Mouse (Mus musculus): ENCODE measurements at regions not wholly inside any gene's neighbourhood (a gene's known extent, or its start where the extent isn't known, plus 50 kb on each side); places are given as distances from the start of the nearest gene placed in this dataset.

GRCm38 (mm10) chr13:31374006-31374405, 181.9 kb upstream of the Foxq1 start:
- no peak overlapping the region for H3K4me3 ChIP-seq (ENCODE audit: low read depth, low read length)
- no peaks in the 10 kb centered on the region for H3K36me3 ChIP-seq (ENCODE audit: control insufficient read depth, insufficient read depth, low read length)
- no peak overlapping the region for H3K9ac ChIP-seq (ENCODE audit: low read length)
- DNase-seq (ENCODE audit: low spot score): peak; percentile 41
- H3K27ac ChIP-seq (ENCODE audit: low read depth, low read length): no peak overlapping the region
- 60% methylated on average over 5 of the region's 5 CpGs for WGBS
- no peaks in the 10 kb centered on the region for H3K27me3 ChIP-seq (replicated peaks; ENCODE audit: control insufficient read depth, insufficient read depth, low read length)
- no peaks in the 10 kb centered on the region for H3K4me1 ChIP-seq (ENCODE audit: control insufficient read depth, insufficient read depth, low read length)
- H3K9me3 ChIP-seq (replicated peaks; ENCODE audit: control insufficient read depth, low read length): no peaks in the 10 kb centered on the region
- no peak overlapping the region for H3K4me2 ChIP-seq (ENCODE audit: low read length)
- ATAC-seq: peak; percentile 78

DNA sequence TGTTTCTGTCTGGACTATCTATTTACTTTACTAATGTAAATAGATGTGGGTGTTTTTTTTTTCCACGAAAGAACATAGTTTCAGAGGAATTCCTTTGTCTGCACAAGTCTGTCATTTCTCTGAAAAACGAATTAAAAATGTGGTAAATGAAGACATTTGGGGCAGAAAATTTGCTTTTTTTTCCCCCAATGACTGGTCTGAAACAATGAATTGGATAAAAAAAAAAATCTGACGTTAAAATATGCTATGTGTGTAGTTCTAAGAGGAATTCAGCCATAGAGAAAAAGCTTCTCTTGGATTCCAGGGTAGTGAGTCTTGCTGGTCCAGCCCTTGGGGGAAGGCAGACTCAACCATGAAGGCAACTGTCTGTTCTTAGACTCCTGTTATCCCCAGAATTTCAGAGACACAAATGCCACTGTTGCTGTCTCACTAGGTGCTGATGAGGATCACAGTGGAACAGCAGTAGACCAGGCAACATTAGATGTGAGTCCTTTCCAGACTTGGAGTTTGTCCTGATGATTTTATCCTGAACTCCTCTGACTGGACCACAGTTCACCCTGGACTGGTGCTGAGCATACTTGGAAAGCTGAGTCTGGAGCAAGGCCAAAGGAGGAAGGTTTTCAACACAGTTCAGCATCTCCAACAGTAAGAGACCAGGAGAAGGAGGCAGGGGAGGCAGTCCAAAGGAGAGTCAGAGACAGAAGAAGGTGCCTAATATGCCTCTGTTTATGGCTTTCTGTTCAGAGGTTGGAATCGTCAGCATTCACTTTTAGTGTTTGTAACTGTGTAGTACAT, 162.3 kb upstream of the Foxq1 start:
- ATAC-seq (no peak), DNase-seq (ENCODE audit: low spot score) (no peak)
- H3K27me3 ChIP-seq (replicated peaks; ENCODE audit: control insufficient read depth, insufficient read depth, low read length): no peaks in the 10 kb centered on the region
- H3K27ac ChIP-seq (ENCODE audit: low read depth, low read length): no peak overlapping the region
- H3K36me3 ChIP-seq (ENCODE audit: control insufficient read depth, insufficient read depth, low read length): no peaks in the 10 kb centered on the region
- no peak overlapping the region for H3K4me3 ChIP-seq (ENCODE audit: low read depth, low read length)
- no peak overlapping the region for H3K9ac ChIP-seq (ENCODE audit: low read length)
- H3K9me3 ChIP-seq (replicated peaks; ENCODE audit: control insufficient read depth, low read length): no peaks in the 10 kb centered on the region
- no peaks in the 10 kb centered on the region for H3K4me1 ChIP-seq (ENCODE audit: control insufficient read depth, insufficient read depth, low read length)
- WGBS: 74% methylated on average over 4 of the region's 4 CpGs
- no peak overlapping the region for H3K4me2 ChIP-seq (ENCODE audit: low read length)

GRCm38 (mm10) chr13:31396216-31396910, 159.6 kb upstream of the Foxq1 start:
- H3K27me3 ChIP-seq (replicated peaks; ENCODE audit: control insufficient read depth, insufficient read depth, low read length): no peaks in the 10 kb centered on the region
- no peaks in the 10 kb centered on the region for H3K9me3 ChIP-seq (replicated peaks; ENCODE audit: control insufficient read depth, low read length)
- no peak overlapping the region for H3K4me2 ChIP-seq (ENCODE audit: low read length)
- H3K4me1 ChIP-seq (ENCODE audit: control insufficient read depth, insufficient read depth, low read length): no peaks in the 10 kb centered on the region
- H3K9ac ChIP-seq (ENCODE audit: low read length): no peak overlapping the region
- WGBS: 80% methylated on average over 5 of the region's 5 CpGs
- no peak overlapping the region for H3K4me3 ChIP-seq (ENCODE audit: low read depth, low read length)
- H3K36me3 ChIP-seq (ENCODE audit: control insufficient read depth, insufficient read depth, low read length): no peaks in the 10 kb centered on the region
- DNase-seq (ENCODE audit: low spot score) (no peak), ATAC-seq (no peak)
- no peak overlapping the region for H3K27ac ChIP-seq (ENCODE audit: low read depth, low read length)

GRCm38 (mm10) chr13:31397246-31397645, 158.7 kb upstream of the Foxq1 start:
- no peak for DNase-seq (ENCODE audit: low spot score)
- no peaks in the 10 kb centered on the region for H3K4me1 ChIP-seq (ENCODE audit: control insufficient read depth, insufficient read depth, low read length)
- no peak for ATAC-seq
- H3K36me3 ChIP-seq (ENCODE audit: control insufficient read depth, insufficient read depth, low read length): no peaks in the 10 kb centered on the region
- H3K9me3 ChIP-seq (replicated peaks; ENCODE audit: control insufficient read depth, low read length): no peaks in the 10 kb centered on the region
- no peak overlapping the region for H3K4me3 ChIP-seq (ENCODE audit: low read depth, low read length)
- no peak overlapping the region for H3K9ac ChIP-seq (ENCODE audit: low read length)
- no peak overlapping the region for H3K27ac ChIP-seq (ENCODE audit: low read depth, low read length)
- WGBS: 86% methylated on average over 10 of the region's 10 CpGs
- no peak overlapping the region for H3K4me2 ChIP-seq (ENCODE audit: low read length)
- no peaks in the 10 kb centered on the region for H3K27me3 ChIP-seq (replicated peaks; ENCODE audit: control insufficient read depth, insufficient read depth, low read length)

- H3K4me2 ChIP-seq (ENCODE audit: low read length): no peak overlapping the region
- no peaks in the 10 kb centered on the region for H3K9me3 ChIP-seq (replicated peaks; ENCODE audit: control insufficient read depth, low read length)
- WGBS: 98% methylated on average over 2 of the region's 2 CpGs
- DNase-seq (ENCODE audit: low spot score): no peak
- no peak overlapping the region for H3K9ac ChIP-seq (ENCODE audit: low read length)
- H3K36me3 ChIP-seq (ENCODE audit: control insufficient read depth, insufficient read depth, low read length): no peaks in the 10 kb centered on the region
- no peak overlapping the region for H3K4me3 ChIP-seq (ENCODE audit: low read depth, low read length)
- H3K27me3 ChIP-seq (replicated peaks; ENCODE audit: control insufficient read depth, insufficient read depth, low read length): no peaks in the 10 kb centered on the region
- no peaks in the 10 kb centered on the region for H3K4me1 ChIP-seq (ENCODE audit: control insufficient read depth, insufficient read depth, low read length)
- no peak overlapping the region for H3K27ac ChIP-seq (ENCODE audit: low read depth, low read length)
- no peak for ATAC-seq
These were observed 155.5 kb upstream of the Foxq1 start for GRCm38 (mm10) chr13:31400401-31400800.

DNA sequence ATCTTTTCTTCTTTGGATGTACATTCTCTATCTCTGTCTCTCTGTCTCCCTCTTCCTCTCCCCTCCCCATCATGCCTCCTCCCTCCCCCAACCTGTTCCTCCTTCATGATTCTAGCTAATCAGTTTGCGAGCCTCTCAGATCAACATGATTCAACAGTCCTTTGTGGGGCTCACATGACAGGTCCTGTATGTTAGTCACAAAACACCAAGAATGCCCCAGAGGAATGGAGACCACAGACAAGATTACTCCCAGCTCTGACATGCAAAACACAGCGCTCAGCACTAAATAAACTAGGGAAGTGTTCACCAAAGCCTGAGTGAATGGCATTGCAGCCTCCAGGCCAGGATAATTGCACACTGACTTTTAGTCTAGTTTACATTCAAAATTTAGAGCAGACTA, 150.6 kb upstream of the Foxq1 start:
- Histone ChIP-seq H3K9me3 (replicated peaks; ENCODE audit: control insufficient read depth, low read length) (no peaks in the 10 kb centered on the region), H3K4me2 (ENCODE audit: low read length) (no peak overlapping the region), H3K36me3 (ENCODE audit: control insufficient read depth, insufficient read depth, low read length) (no peaks in the 10 kb centered on the region), H3K4me3 (ENCODE audit: low read depth, low read length) (no peak overlapping the region), H3K9ac (ENCODE audit: low read length) (no peak overlapping the region), H3K27ac (ENCODE audit: low read depth, low read length) (no peak overlapping the region), H3K27me3 (replicated peaks; ENCODE audit: control insufficient read depth, insufficient read depth, low read length) (no peaks in the 10 kb centered on the region), H3K4me1 (ENCODE audit: control insufficient read depth, insufficient read depth, low read length) (peaks cover 7% of the 10 kb centered on the region; the same call in 1 of the 2 replicates)
- DNase-seq (ENCODE audit: low spot score) (no peak), ATAC-seq (no peak)
- WGBS: 74% methylated on average over 2 of the region's 2 CpGs

DNA sequence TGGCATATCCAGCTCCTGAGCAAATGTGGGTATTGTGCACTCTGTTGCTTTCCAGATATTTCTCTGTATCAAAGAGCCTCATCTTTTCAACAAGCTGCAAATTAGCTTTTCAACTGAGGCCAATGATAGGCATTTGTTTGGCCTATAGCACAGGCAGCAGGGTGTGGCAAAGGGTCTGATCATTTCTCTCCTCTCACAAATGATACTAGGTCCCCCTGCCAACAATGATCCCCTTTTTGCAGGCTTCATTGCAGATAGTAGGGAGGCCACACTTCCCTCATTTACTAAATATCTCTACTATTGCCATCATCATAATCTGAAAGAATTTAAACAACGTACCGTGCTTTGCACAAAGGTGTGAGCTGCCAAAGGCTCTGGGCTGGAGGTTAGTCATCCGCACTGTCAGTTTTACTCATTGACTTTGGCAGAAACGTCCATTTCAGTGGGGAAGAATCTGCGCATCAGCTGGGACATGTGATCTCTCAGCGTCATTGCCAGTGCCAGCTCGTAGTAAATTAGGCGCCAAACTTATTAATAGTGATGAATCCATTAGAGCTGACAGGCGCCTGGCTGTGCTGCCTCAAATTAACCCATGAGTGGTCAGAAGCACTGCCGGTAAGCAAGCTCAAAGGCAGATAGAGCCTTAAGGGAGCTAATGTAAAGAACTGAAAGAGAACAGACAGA, 147.4 kb upstream of the Foxq1 start:
- Histone ChIP-seq H3K9ac (ENCODE audit: low read length) (no peak overlapping the region), H3K27me3 (replicated peaks; ENCODE audit: control insufficient read depth, insufficient read depth, low read length) (no peaks in the 10 kb centered on the region), H3K9me3 (replicated peaks; ENCODE audit: control insufficient read depth, low read length) (no peaks in the 10 kb centered on the region), H3K36me3 (ENCODE audit: control insufficient read depth, insufficient read depth, low read length) (no peaks in the 10 kb centered on the region), H3K27ac (ENCODE audit: low read depth, low read length) (peak overlapping the region; percentile 27; the same call in 1 of the 2 replicates), H3K4me1 (ENCODE audit: control insufficient read depth, insufficient read depth, low read length) (peaks cover 7% of the 10 kb centered on the region; the same call in 1 of the 2 replicates), H3K4me3 (ENCODE audit: low read depth, low read length) (no peak overlapping the region), H3K4me2 (ENCODE audit: low read length) (peak overlapping the region; percentile 29)
- DNase-seq (ENCODE audit: low spot score) (peak; percentile 93), ATAC-seq (peak; percentile 95)
- 24% methylated on average over 10 of the region's 10 CpGs for WGBS

GRCm38 (mm10) chr13:31409123-31409513, 146.8 kb upstream of the Foxq1 start:
- Histone ChIP-seq H3K36me3 (ENCODE audit: control insufficient read depth, insufficient read depth, low read length) (no peaks in the 10 kb centered on the region), H3K27me3 (replicated peaks; ENCODE audit: control insufficient read depth, insufficient read depth, low read length) (no peaks in the 10 kb centered on the region), H3K4me2 (ENCODE audit: low read length) (peak overlapping the region; percentile 29; the same call in 1 of the 2 replicates), H3K4me1 (ENCODE audit: control insufficient read depth, insufficient read depth, low read length) (peaks cover 7% of the 10 kb centered on the region; the same call in 1 of the 2 replicates), H3K9ac (ENCODE audit: low read length) (no peak overlapping the region), H3K9me3 (replicated peaks; ENCODE audit: control insufficient read depth, low read length) (no peaks in the 10 kb centered on the region), H3K27ac (ENCODE audit: low read depth, low read length) (no peak overlapping the region), H3K4me3 (ENCODE audit: low read depth, low read length) (no peak overlapping the region)
- DNase-seq (ENCODE audit: low spot score) (no peak), ATAC-seq (peak; percentile 69)
- 42% methylated on average over 2 of the region's 2 CpGs for WGBS

Data from forebrain, embryonic 14.5 days (tissue).